Mouse (Mus musculus) brain, embryonic 14.5 days (tissue): ENCODE data around the gene Tubal3.

ENCODE experiments used
- CTCF ChIP-seq: fragments of 200-500 bp; IDR thresholded peaks from 2 replicates; pipeline ENCODE4 v1.5.1; 2012; ENCODE audit warnings: inconsistent platforms, mild to moderate bottlenecking, moderate library complexity, borderline replicate concordance; ENCODE audit not compliant: insufficient read depth, insufficient read length; ENCODE audit errors: extremely low read depth
- POLR2A ChIP-seq: fragments of 200-500 bp; IDR thresholded peaks from 2 replicates; pipeline ENCODE4 v1.6.1; 2012; ENCODE audit warnings: mild to moderate bottlenecking, inconsistent platforms, borderline replicate concordance; ENCODE audit not compliant: poor library complexity, insufficient read depth, insufficient read length, severe bottlenecking; ENCODE audit errors: extremely low read depth

- TF ChIP-seq POLR2A, result no peak
- no peak for TF ChIP-seq CTCF
Observed at GRCm38 (mm10) chr13:3895397-3895980, 22.6 kb upstream of the Tubal3 start.
